Mouse (Mus musculus) megakaryocyte, embryonic 14.5 days (primary cell): ENCODE measurements around the gene Fras1. TPM values are rescaled to one million over a fixed set of nuclear protein-coding genes. Genes with fewer than 3 reads are reported as not detected.

Experiments used
- H3K27me3 ChIP-seq: replicated peaks from 2 replicates; pipeline ENCODE3; 2012; ENCODE audit warnings: inconsistent platforms
- H3K36me3 ChIP-seq: replicated peaks from 2 replicates; pipeline ENCODE3; 2012; ENCODE audit warnings: low read length, inconsistent platforms, mixed read lengths
- H3K4me1 ChIP-seq: 2 replicates; pipeline ENCODE4 v1.6.1; 2012; ENCODE audit warnings: inconsistent platforms
- H3K4me3 ChIP-seq: replicated peaks from 2 replicates; pipeline ENCODE3; 2012; ENCODE audit warnings: moderate library complexity, mild to moderate bottlenecking, inconsistent platforms
- H3K9me3 ChIP-seq: 2 replicates; pipeline ENCODE4 v1.6.1; 2012; ENCODE audit warnings: inconsistent platforms
- FLI1 ChIP-seq: IDR thresholded peaks from 2 replicates; pipeline ENCODE4 v1.6.1; 2012; ENCODE audit warnings: low read length, inconsistent platforms, mixed read lengths
- GATA1 ChIP-seq: IDR thresholded peaks from 3 replicates; pipeline ENCODE4 v1.6.1; 2012; ENCODE audit warnings: mixed read lengths, low read length, inconsistent platforms, borderline replicate concordance
- polyA plus RNA-seq: library from polyadenylated mRNA; stranded (reverse); fragments of >175 nt; gene quantifications from 2 replicates; pipeline ENCODE4 v1.2.3, GENCODE M21; 2012; ENCODE audit warnings: low replicate concordance; ENCODE audit not compliant: insufficient read depth

The Fras1 gene
- polyA plus RNA-seq, 1 experiment: not detected

DNA sequence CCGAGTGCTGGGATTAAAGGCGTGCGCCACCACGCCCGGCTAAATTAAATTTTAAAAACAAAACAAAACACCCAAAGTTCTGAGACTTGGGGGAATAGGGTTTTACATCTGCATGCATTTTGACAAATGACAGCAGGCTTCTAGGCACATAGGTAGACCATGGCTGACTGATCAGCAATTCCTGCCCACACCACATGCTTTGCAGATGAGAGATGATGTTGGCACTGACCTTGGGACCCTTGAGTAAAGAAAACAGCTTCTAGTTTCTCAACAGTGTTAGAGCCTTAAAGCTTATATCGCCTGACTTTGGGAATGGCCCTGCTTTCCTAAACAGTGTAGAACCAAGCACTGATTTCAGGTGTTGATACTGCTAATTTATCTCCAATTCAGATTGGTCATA is 216.9 kb downstream of the Fras1 start:
- 0 out of 2 replicates have a peak, but pooled peaks cover 3% of the 10 kb centered on the region for H3K9me3 ChIP-seq
- no peaks in the 10 kb centered on the region for H3K4me1 ChIP-seq
- H3K4me3 ChIP-seq: no peak overlapping the region
- H3K36me3 ChIP-seq: no peaks in the 10 kb centered on the region
- no peaks in the 10 kb centered on the region for H3K27me3 ChIP-seq
- no peak for TF ChIP-seq FLI1
- TF ChIP-seq GATA1: no peak

GRCm38 (mm10) chr5:96595793-96596192 is 222.0 kb downstream of the Fras1 start:
- TF ChIP-seq FLI1 (no peak), GATA1 (no peak)
- H3K27me3 ChIP-seq: no peaks in the 10 kb centered on the region
- no peaks in the 10 kb centered on the region for H3K36me3 ChIP-seq
- H3K9me3 ChIP-seq: no peaks in the 10 kb centered on the region
- H3K4me1 ChIP-seq: no peaks in the 10 kb centered on the region
- no peak overlapping the region for H3K4me3 ChIP-seq

- H3K4me1 ChIP-seq: no peaks in the 10 kb centered on the region
- no peaks in the 10 kb centered on the region for H3K36me3 ChIP-seq
- no peak for TF ChIP-seq FLI1
- no peaks in the 10 kb centered on the region for H3K27me3 ChIP-seq
- peaks cover 12% of the 10 kb centered on the region; the same call in 1 of the 2 replicates for H3K9me3 ChIP-seq
- H3K4me3 ChIP-seq: no peak overlapping the region
Measured at GRCm38 (mm10) chr5:96603974-96604769, 230.4 kb downstream of the Fras1 start.

DNA sequence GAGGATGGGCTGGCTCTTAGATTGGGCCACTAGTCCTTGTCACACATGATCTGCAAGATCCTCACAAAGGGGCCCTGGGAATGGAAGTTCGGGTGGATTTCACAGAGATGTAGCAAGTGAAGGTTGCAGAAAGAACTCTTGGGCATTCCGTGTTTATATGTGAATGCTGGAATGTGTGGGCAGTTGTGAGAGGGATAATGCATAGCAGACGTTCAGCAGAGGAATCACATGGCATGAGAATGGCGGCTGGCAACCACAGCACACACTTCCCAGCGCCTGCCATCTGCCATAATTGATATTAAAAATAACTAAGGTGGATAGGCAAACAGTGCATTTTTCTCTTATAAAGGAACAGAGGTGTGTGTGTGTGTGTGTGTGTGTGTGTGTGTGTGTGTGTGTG is 234.3 kb downstream of the Fras1 start:
- H3K4me1 ChIP-seq: no peaks in the 10 kb centered on the region
- H3K9me3 ChIP-seq: peaks cover 6% of the 10 kb centered on the region; the same call in 1 of the 2 replicates
- TF ChIP-seq GATA1: no peak
- TF ChIP-seq FLI1: no peak
- no peaks in the 10 kb centered on the region for H3K27me3 ChIP-seq
- H3K36me3 ChIP-seq: no peaks in the 10 kb centered on the region
- no peak overlapping the region for H3K4me3 ChIP-seq

- Histone ChIP-seq H3K9me3 (peaks cover 6% of the 10 kb centered on the region; the same call in 1 of the 2 replicates), H3K4me3 (no peak overlapping the region), H3K36me3 (no peaks in the 10 kb centered on the region), H3K4me1 (no peaks in the 10 kb centered on the region), H3K27me3 (no peaks in the 10 kb centered on the region)
- no peak for TF ChIP-seq FLI1
- no peak for TF ChIP-seq GATA1
Measured at GRCm38 (mm10) chr5:96608581-96609280, 235.0 kb downstream of the Fras1 start.

DNA sequence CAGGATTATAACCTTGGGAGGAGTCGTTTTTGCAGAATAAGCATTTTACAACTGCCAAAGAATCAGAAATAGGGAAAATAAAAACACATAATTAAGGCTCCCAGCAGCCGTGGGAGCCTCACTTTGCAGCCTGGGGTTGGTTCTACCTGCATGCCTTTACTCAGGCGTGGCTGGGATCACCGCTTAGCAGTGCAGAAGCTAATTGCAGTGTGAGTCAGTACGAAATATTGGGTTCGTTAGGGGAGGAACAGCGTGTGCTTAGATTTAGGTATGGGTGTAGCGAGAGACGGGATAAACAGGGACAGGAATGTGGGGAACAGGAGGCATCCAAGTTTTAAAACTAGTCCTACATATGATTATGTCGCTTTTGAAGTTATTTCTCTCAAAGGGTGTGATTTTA is 238.3 kb downstream of the Fras1 start:
- Histone ChIP-seq H3K27me3 (no peaks in the 10 kb centered on the region), H3K36me3 (no peaks in the 10 kb centered on the region)
- no peak for TF ChIP-seq FLI1
- no peak for TF ChIP-seq GATA1

GRCm38 (mm10) chr5:96616954-96617646 is 243.3 kb downstream of the Fras1 start:
- Histone ChIP-seq H3K4me1 (no peaks in the 10 kb centered on the region), H3K4me3 (no peak overlapping the region), H3K9me3 (0 out of 2 replicates have a peak, but pooled peaks cover 3% of the 10 kb centered on the region), H3K36me3 (no peaks in the 10 kb centered on the region), H3K27me3 (no peaks in the 10 kb centered on the region)
- TF ChIP-seq FLI1 (no peak), GATA1 (no peak)

More for the DNA sequence above, 238.3 kb downstream of the Fras1 start:
- Histone ChIP-seq H3K4me3 (no peak overlapping the region), H3K4me1 (no peaks in the 10 kb centered on the region), H3K9me3 (peaks cover 9% of the 10 kb centered on the region; the same call in 1 of the 2 replicates)

GRCm38 (mm10) chr5:96618008-96618407 is 244.3 kb downstream of the Fras1 start:
- Histone ChIP-seq H3K4me3 (no peak overlapping the region), H3K36me3 (no peaks in the 10 kb centered on the region)

GRCm38 (mm10) chr5:96620209-96620608 is 246.5 kb downstream of the Fras1 start:
- Histone ChIP-seq H3K4me1 (no peaks in the 10 kb centered on the region), H3K36me3 (no peaks in the 10 kb centered on the region), H3K27me3 (no peaks in the 10 kb centered on the region), H3K9me3 (no peaks in the 10 kb centered on the region), H3K4me3 (no peak overlapping the region)
- TF ChIP-seq FLI1 (no peak), GATA1 (no peak)

More at GRCm38 (mm10) chr5:96618008-96618407, 244.3 kb downstream of the Fras1 start:
- no peaks in the 10 kb centered on the region for H3K27me3 ChIP-seq
- TF ChIP-seq FLI1: no peak
- TF ChIP-seq GATA1: no peak
- H3K4me1 ChIP-seq: no peaks in the 10 kb centered on the region
- 0 out of 2 replicates have a peak, but pooled peaks cover 3% of the 10 kb centered on the region for H3K9me3 ChIP-seq
